Mouse (Mus musculus): ENCODE measurements around the gene Inpp5a. TPM values are rescaled to one million over a fixed set of nuclear protein-coding genes. Genes with fewer than 3 reads are reported as not detected.

The Inpp5a gene
- total RNA-seq, 2 experiments from 2014 or later, result 41.2 to 43.2 TPM

GRCm38 (mm10) chr7:139439922-139440895 is 51.3 kb downstream of the Inpp5a start:
- DNase-seq (ENCODE audit: low spot score in 2 of 2), result no peak

GRCm38 (mm10) chr7:139441022-139441421 is 52.1 kb downstream of the Inpp5a start:
- DNase-seq (ENCODE audit: low spot score in 2 of 2), result no peak

GRCm38 (mm10) chr7:139441761-139442211 is 52.9 kb downstream of the Inpp5a start:
- DNase-seq (ENCODE audit: low spot score in 2 of 2), result no peak

- no peak for DNase-seq (ENCODE audit: low spot score in 2 of 2)
Measured at GRCm38 (mm10) chr7:139445621-139446020, 56.7 kb downstream of the Inpp5a start.

- no peak for DNase-seq (ENCODE audit: low spot score in 2 of 2)
Measured at GRCm38 (mm10) chr7:139447381-139447780, 58.5 kb downstream of the Inpp5a start.

GRCm38 (mm10) chr7:139450186-139450998 is 61.5 kb downstream of the Inpp5a start:
- DNase-seq (ENCODE audit: low spot score in 2 of 2), result no peak

- no peak for DNase-seq (ENCODE audit: low spot score in 2 of 2)
Measured at GRCm38 (mm10) chr7:139451711-139452110, 62.8 kb downstream of the Inpp5a start.

GRCm38 (mm10) chr7:139452199-139452598 is 63.3 kb downstream of the Inpp5a start:
- DNase-seq (ENCODE audit: low spot score in 2 of 2), result no peak

- no peak for DNase-seq (ENCODE audit: low spot score in 2 of 2)
Measured at GRCm38 (mm10) chr7:139453198-139453597, 64.3 kb downstream of the Inpp5a start.

GRCm38 (mm10) chr7:139454285-139454684 is 65.4 kb downstream of the Inpp5a start:
- no peak for DNase-seq (ENCODE audit: low spot score in 2 of 2)

- no peak for DNase-seq (ENCODE audit: low spot score in 2 of 2)
Measured at GRCm38 (mm10) chr7:139456759-139457158, 67.8 kb downstream of the Inpp5a start.

- no peak for DNase-seq (ENCODE audit: low spot score in 2 of 2)
Measured at GRCm38 (mm10) chr7:139461344-139461743, 72.4 kb downstream of the Inpp5a start.

- DNase-seq (ENCODE audit: low spot score in 2 of 2), result no peak
Measured at GRCm38 (mm10) chr7:139462142-139462541, 73.2 kb downstream of the Inpp5a start.

- no peak for DNase-seq (ENCODE audit: low spot score in 2 of 2)
Measured at GRCm38 (mm10) chr7:139465538-139465937, 76.6 kb downstream of the Inpp5a start.

- no peak for DNase-seq (ENCODE audit: low spot score in 2 of 2)
Measured at GRCm38 (mm10) chr7:139466484-139467176, 77.7 kb downstream of the Inpp5a start.

GRCm38 (mm10) chr7:139467177-139467895 is 78.4 kb downstream of the Inpp5a start:
- DNase-seq (ENCODE audit: low spot score in 2 of 2), result no peak

GRCm38 (mm10) chr7:139467896-139468279 is 79.0 kb downstream of the Inpp5a start:
- DNase-seq (ENCODE audit: low spot score in 2 of 2), result no peak

- DNase-seq (ENCODE audit: low spot score in 2 of 2), result no peak
Measured at GRCm38 (mm10) chr7:139468440-139468839, 79.5 kb downstream of the Inpp5a start.

- DNase-seq (ENCODE audit: low spot score in 2 of 2), result no peak
Measured at GRCm38 (mm10) chr7:139469457-139469856, 80.5 kb downstream of the Inpp5a start.

GRCm38 (mm10) chr7:139470481-139470880 is 81.6 kb downstream of the Inpp5a start:
- DNase-seq (ENCODE audit: low spot score in 2 of 2), result no peak

GRCm38 (mm10) chr7:139472052-139472451 is 83.1 kb downstream of the Inpp5a start:
- no peak for DNase-seq (ENCODE audit: low spot score in 2 of 2)
